Mouse (Mus musculus) bone marrow macrophage, adult 2 months (primary cell): Measurements from ENCODE around the gene Glt8d2. TPM values are rescaled to one million over a fixed set of nuclear protein-coding genes. Genes with fewer than 3 reads are reported as not detected.

ENCODE experiments used
- H3K27ac ChIP-seq: 2 replicates; pipeline ENCODE4 v1.5.1; 2012; ENCODE audit warnings: low read depth, low read length; ENCODE audit not compliant: insufficient read depth
- H3K4me1 ChIP-seq: 2 replicates; pipeline ENCODE4 v1.6.1; 2012; ENCODE audit warnings: low read length; ENCODE audit not compliant: control insufficient read depth, insufficient read depth
- H3K4me3 ChIP-seq: 2 replicates; pipeline ENCODE4 v1.5.1; 2012; ENCODE audit warnings: mild to moderate bottlenecking, low read length, moderate library complexity; ENCODE audit not compliant: insufficient read depth
- CTCF ChIP-seq: IDR thresholded peaks from 2 replicates; pipeline ENCODE4 v1.5.1; 2012; ENCODE audit warnings: low read depth, mild to moderate bottlenecking, low read length, moderate library complexity
- POLR2A ChIP-seq: IDR thresholded peaks from 2 replicates; pipeline ENCODE4 v1.6.1; 2012; ENCODE audit warnings: mild to moderate bottlenecking, low read depth, low read length, borderline replicate concordance
- polyA plus RNA-seq: library from polyadenylated mRNA; stranded (reverse); fragments of >200 nt; gene quantifications from 2 replicates; pipeline ENCODE4 v1.2.4, GENCODE M21; 2012; ENCODE audit not compliant: missing spikeins, insufficient read depth, insufficient read length

The Glt8d2 gene
- polyA plus RNA-seq, 1 experiment: not detected

DNA sequence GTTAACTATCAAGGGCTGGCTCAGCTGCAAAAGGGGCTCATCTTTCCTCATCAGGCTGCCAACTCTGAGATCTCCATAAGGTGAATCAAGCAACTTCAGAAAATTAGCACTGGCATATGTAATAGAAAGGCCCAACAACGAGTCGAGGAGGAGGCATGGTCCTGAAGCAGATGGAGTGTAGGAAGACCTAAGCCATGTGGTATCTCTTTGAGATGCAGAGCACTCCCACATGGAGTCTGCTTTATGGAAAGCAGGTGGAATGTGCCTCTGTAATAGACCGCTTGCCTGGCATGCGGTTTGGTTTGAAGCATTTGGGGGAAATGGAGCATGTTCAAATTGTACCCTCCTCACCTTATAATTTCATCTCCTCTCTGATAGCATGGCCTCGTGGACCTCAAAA lies 9.7 kb downstream of the Glt8d2 start:
- Histone ChIP-seq H3K4me1 (no peaks in the 10 kb centered on the region), H3K27ac (no peak overlapping the region), H3K4me3 (no peak overlapping the region)
- TF ChIP-seq CTCF (no peak), POLR2A (no peak)

DNA sequence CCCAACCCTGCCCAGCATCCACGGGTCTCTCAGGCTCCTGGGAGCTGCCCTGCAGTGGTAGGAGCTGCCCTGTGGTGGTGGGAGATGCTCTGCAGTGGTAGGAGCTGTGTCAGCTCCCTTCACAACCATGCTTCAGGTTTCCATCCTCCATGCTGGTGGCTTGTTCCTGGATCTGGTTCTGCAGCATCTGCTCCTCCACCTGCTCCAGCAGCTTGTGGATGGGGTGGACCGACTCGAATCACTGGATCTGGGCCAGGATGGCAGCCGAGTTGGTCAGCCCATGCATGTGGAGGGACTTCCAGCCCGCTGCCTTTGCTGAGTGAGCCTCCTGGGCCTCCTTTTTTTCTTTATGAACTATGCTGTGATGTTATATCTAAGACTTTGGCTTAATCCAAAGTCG lies 13.5 kb downstream of the Glt8d2 start:
- Histone ChIP-seq H3K4me1 (no peaks in the 10 kb centered on the region), H3K27ac (no peak overlapping the region), H3K4me3 (no peak overlapping the region)
- TF ChIP-seq CTCF (no peak), POLR2A (no peak)

DNA sequence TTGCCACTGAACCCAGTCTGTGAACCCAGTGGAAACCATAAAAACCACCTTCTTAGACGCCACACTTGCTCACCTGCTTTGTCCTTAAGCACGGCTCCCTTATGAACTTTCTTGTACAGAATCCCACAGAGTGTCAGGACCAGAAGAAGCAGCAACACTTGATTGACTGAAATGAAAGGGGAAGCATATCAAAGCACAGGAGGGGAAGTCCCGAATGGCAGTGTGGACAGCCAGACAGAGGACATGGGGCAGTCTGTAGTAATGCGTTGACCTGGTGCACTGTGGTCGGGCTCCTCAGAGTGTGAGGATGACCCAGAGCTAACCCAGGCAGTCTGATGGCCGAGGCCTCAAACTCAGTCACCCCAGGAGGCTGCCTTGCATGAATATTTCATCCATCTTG lies 20.2 kb downstream of the Glt8d2 start:
- TF ChIP-seq POLR2A: no peak
- TF ChIP-seq CTCF: no peak
- H3K4me3 ChIP-seq: no peak overlapping the region
- H3K4me1 ChIP-seq: peaks cover 3% of the 10 kb centered on the region; the same call in 1 of the 2 replicates
- H3K27ac ChIP-seq: no peak overlapping the region

- no peak overlapping the region for H3K27ac ChIP-seq
- H3K4me3 ChIP-seq: peak overlapping the region; percentile 27
- H3K4me1 ChIP-seq: peaks cover 3% of the 10 kb centered on the region; the same call in 1 of the 2 replicates
- TF ChIP-seq POLR2A (no peak), CTCF (peak; percentile 78)
Observed at GRCm38 (mm10) chr10:82666436-82667234, 23.8 kb downstream of the Glt8d2 start.

GRCm38 (mm10) chr10:82665951-82666350 lies 24.5 kb downstream of the Glt8d2 start:
- peaks cover 3% of the 10 kb centered on the region; the same call in 1 of the 2 replicates for H3K4me1 ChIP-seq
- no peak overlapping the region for H3K4me3 ChIP-seq
- TF ChIP-seq POLR2A: no peak
- TF ChIP-seq CTCF: no peak
- no peak overlapping the region for H3K27ac ChIP-seq

DNA sequence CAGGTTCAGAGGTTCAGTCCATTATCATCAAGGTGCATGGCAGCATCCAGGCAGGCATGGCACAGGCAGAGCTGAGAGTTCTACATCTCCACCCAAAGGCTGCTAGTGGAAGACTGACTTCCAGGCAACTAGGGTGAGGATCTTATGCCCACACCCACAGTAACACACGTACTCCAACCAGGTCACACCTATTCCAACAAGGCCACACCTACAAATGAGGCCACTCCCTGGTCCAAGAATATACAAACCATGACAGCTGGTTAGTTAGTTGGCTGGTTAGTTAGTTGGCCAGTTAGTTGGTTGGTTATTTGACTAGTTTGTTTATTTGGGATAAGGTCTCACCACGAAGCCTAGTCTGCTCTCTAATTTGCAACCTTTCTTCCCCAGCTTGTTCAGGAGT lies 27.2 kb downstream of the Glt8d2 start:
- Histone ChIP-seq H3K4me3 (no peak overlapping the region), H3K27ac (no peak overlapping the region), H3K4me1 (no peaks in the 10 kb centered on the region)
- TF ChIP-seq CTCF: no peak
- no peak for TF ChIP-seq POLR2A

- no peak for TF ChIP-seq CTCF
- TF ChIP-seq POLR2A: no peak
- no peak overlapping the region for H3K27ac ChIP-seq
- no peak overlapping the region for H3K4me3 ChIP-seq
Observed at GRCm38 (mm10) chr10:82662267-82662990, 28.0 kb downstream of the Glt8d2 start.

GRCm38 (mm10) chr10:82661820-82662219 lies 28.6 kb downstream of the Glt8d2 start:
- TF ChIP-seq POLR2A (no peak), CTCF (no peak)

More at GRCm38 (mm10) chr10:82662267-82662990, 28.0 kb downstream of the Glt8d2 start:
- H3K4me1 ChIP-seq: no peaks in the 10 kb centered on the region

DNA sequence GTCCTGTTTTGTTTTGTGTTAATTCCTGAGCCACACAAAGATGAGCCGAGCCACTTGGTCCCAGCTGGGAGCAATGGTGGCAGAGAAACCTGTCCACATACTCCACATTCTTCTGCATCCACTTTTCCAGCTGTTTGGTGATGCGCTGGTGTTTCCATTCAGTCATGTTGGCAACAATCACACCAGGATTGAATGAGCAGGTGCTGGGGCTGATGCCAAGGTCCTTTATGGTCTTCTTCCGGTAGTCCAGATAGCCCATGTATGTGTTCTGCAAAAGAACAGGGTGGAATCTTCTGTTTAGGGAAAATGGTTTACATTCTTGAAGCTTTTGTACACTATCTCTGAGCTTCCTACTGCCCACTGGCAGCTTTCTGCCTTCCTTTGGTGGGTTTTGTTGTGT lies 35.9 kb downstream of the Glt8d2 start:
- H3K4me1 ChIP-seq: no peaks in the 10 kb centered on the region
- TF ChIP-seq POLR2A (no peak), CTCF (no peak)
- H3K27ac ChIP-seq: no peak overlapping the region

More at GRCm38 (mm10) chr10:82661820-82662219, 28.6 kb downstream of the Glt8d2 start:
- Histone ChIP-seq H3K27ac (no peak overlapping the region), H3K4me3 (no peak overlapping the region), H3K4me1 (no peaks in the 10 kb centered on the region)

GRCm38 (mm10) chr10:82652625-82653024 lies 37.8 kb downstream of the Glt8d2 start:
- Histone ChIP-seq H3K4me1 (no peaks in the 10 kb centered on the region), H3K4me3 (no peak overlapping the region), H3K27ac (no peak overlapping the region)
- TF ChIP-seq CTCF: no peak
- no peak for TF ChIP-seq POLR2A

More for the DNA sequence above, 35.9 kb downstream of the Glt8d2 start:
- no peak overlapping the region for H3K4me3 ChIP-seq
